Mouse (Mus musculus) heart, postnatal 0 days (tissue): ENCODE measurements around the gene Zfp92. TPM values are rescaled to one million over a fixed set of nuclear protein-coding genes. Genes with fewer than 3 reads are reported as not detected.
A peak's percentile ranks its signal among the peaks of the same experiment; 100 is the strongest.

Experiments used
- ATAC-seq: fragments of 200-750 bp; cut with Nextera tagmentation; 2 replicates; pipeline ENCODE4 v1.8.0; 2017; ENCODE audit warnings: low read depth, moderate number of reproducible peaks, moderate library complexity; ENCODE audit not compliant: insufficient read depth
- DNase-seq: peaks from one replicate; pipeline ENCODE4 v3.0.0-alpha.2; 2016; ENCODE audit warnings: low spot score
- H3K27ac ChIP-seq: fragments of 300-500 bp; sonication (generic); 2 replicates; pipeline ENCODE4 v1.5.1; 2014; ENCODE audit warnings: low read depth, mild to moderate bottlenecking
- H3K27me3 ChIP-seq: fragments of 300-500 bp; sonication (generic); 2 replicates; pipeline ENCODE4 v1.6.1; 2014; ENCODE audit warnings: low read length, mixed read lengths; ENCODE audit not compliant: control insufficient read depth, insufficient read depth
- H3K36me3 ChIP-seq: fragments of 300-500 bp; sonication (generic); replicated peaks from 2 replicates; pipeline ENCODE4 v1.6.1; 2014; ENCODE audit warnings: low read length, mixed read lengths; ENCODE audit not compliant: control insufficient read depth, insufficient read depth
- H3K4me1 ChIP-seq: fragments of 300-500 bp; sonication (generic); 2 replicates; pipeline ENCODE4 v1.6.1; 2014; ENCODE audit warnings: antibody characterized with exemption; ENCODE audit not compliant: control insufficient read depth, insufficient read depth
- H3K4me2 ChIP-seq: fragments of 300-500 bp; sonication (generic); 2 replicates; pipeline ENCODE4 v1.6.1; 2014; ENCODE audit warnings: low read depth, mild to moderate bottlenecking, low read length, moderate library complexity
- H3K4me3 ChIP-seq: fragments of 300-500 bp; sonication (generic); 2 replicates; pipeline ENCODE4 v1.5.1; 2014; ENCODE audit warnings: low read depth, low read length
- H3K9ac ChIP-seq: fragments of 300-500 bp; sonication (generic); replicated peaks from 2 replicates; pipeline ENCODE4 v1.6.1; 2014; ENCODE audit warnings: low read depth, low read length, mixed read lengths
- H3K9me3 ChIP-seq: fragments of 300-500 bp; sonication (generic); replicated peaks from 2 replicates; pipeline ENCODE4 v1.6.1; 2016; ENCODE audit warnings: low read length; ENCODE audit not compliant: control insufficient read depth
- CTCF ChIP-seq: IDR thresholded peaks from 2 replicates; pipeline ENCODE4 v1.5.1; 2016; ENCODE audit warnings: antibody characterized with exemption, control low read depth, low read depth
- EP300 ChIP-seq: IDR thresholded peaks from 2 replicates; pipeline ENCODE4 v1.6.1; 2016; ENCODE audit warnings: antibody characterized with exemption, low read depth
- WGBS: fragments of 180-500 bp; shearing (Covaris S2); extraction: QIAGEN DNeasy Blood & Tissue Kit; methylation state at CpG from one replicate; pipeline ENCODE4 v1.1.7; 2014; 5-methylcytosine and 5-hydroxymethylcytosine counted together
- polyA plus RNA-seq: library from polyadenylated mRNA; unstranded; fragments of >200 nt; fragmentation: Nextera tagmentation; extraction: Ambion mirVana; gene quantifications from 2 replicates; pipeline ENCODE4 v1.2.1, GENCODE M21; 2015
- total RNA-seq: library from RNA; depleted of rRNA; stranded (reverse); fragments of >200 nt; gene quantifications from 2 replicates; pipeline ENCODE4 v1.2.3, GENCODE M21; 2014; ENCODE audit warnings: low replicate concordance; rRNA removed

The Zfp92 gene
- total and polyA plus RNA-seq, 2 experiments from 2014 or later, result 0.76 TPM; not detected in 1

GRCm38 (mm10) chrX:73475658-73476256 is 64.9 kb downstream of the Zfp92 start:
- Histone ChIP-seq H3K9ac (no peak overlapping the region), H3K27me3 (no peaks in the 10 kb centered on the region), H3K9me3 (no peaks in the 10 kb centered on the region), H3K4me3 (no peak overlapping the region), H3K4me2 (no peak overlapping the region), H3K36me3 (no peaks in the 10 kb centered on the region), H3K27ac (peak overlapping the region; percentile 64), H3K4me1 (no peaks in the 10 kb centered on the region)
- no peak for TF ChIP-seq CTCF
- 61% methylated on average over 1 of the region's 1 CpGs for WGBS
- no peak for ATAC-seq
- no peak for DNase-seq

GRCm38 (mm10) chrX:73476621-73477020 is 65.7 kb downstream of the Zfp92 start:
- DNase-seq (peak; percentile 51), ATAC-seq (peak; percentile 71)
- Histone ChIP-seq H3K27ac (peak overlapping the region; percentile 64), H3K4me2 (no peak overlapping the region), H3K27me3 (no peaks in the 10 kb centered on the region), H3K9me3 (no peaks in the 10 kb centered on the region), H3K4me1 (no peaks in the 10 kb centered on the region), H3K36me3 (no peaks in the 10 kb centered on the region), H3K9ac (no peak overlapping the region), H3K4me3 (no peak overlapping the region)
- TF ChIP-seq EP300 (0 out of 2 replicates have a peak, but pooled peaks have one; percentile 45), CTCF (no peak)
- 72% methylated on average over 2 of the region's 2 CpGs for WGBS

- TF ChIP-seq CTCF (no peak), EP300 (no peak)
- Histone ChIP-seq H3K4me1 (no peaks in the 10 kb centered on the region), H3K4me3 (no peak overlapping the region), H3K27ac (peak overlapping the region; percentile 53; the same call in 1 of the 2 replicates), H3K36me3 (no peaks in the 10 kb centered on the region), H3K9me3 (no peaks in the 10 kb centered on the region), H3K9ac (no peak overlapping the region), H3K27me3 (no peaks in the 10 kb centered on the region), H3K4me2 (no peak overlapping the region)
- DNase-seq (no peak), ATAC-seq (no peak)
- WGBS, result 63% methylated on average over 2 of the region's 2 CpGs
Observed at GRCm38 (mm10) chrX:73477500-73477899, 66.6 kb downstream of the Zfp92 start.

Other genes starting within 250 kb of the Zfp92 start
- not detected in 2 replicates for gene Spin2d, start 234.1 kb upstream of the Zfp92 start, total RNA-seq
- not detected in 2 replicates for gene Spin2d, start 234.1 kb upstream of the Zfp92 start, polyA plus RNA-seq
- gene Xlr3b, start 218.9 kb upstream of the Zfp92 start, total RNA-seq, result 2.3 TPM in 1 of 2 replicates, not detected in the other
- 1.0 and 4.1 TPM in 2 replicates for gene Xlr3b, start 218.9 kb upstream of the Zfp92 start, polyA plus RNA-seq
- not detected in 2 replicates for gene Xlr4b, start 196.8 kb upstream of the Zfp92 start, total RNA-seq
- gene Xlr4b, start 196.8 kb upstream of the Zfp92 start, polyA plus RNA-seq, result 0.90 TPM in 1 of 2 replicates, not detected in the other
- 16.0 and 20.7 TPM in 2 replicates for gene F8a, start 182.8 kb upstream of the Zfp92 start, total RNA-seq
- 12.3 and 12.4 TPM in 2 replicates for gene F8a, start 182.8 kb upstream of the Zfp92 start, polyA plus RNA-seq
- gene Xlr4c, start 168.0 kb upstream of the Zfp92 start, total RNA-seq, result not detected in 2 replicates
- 0.38 TPM in 1 of 2 replicates, not detected in the other for gene Xlr4c, start 168.0 kb upstream of the Zfp92 start, polyA plus RNA-seq
- gene Xlr3c, start 145.7 kb upstream of the Zfp92 start, total RNA-seq, result not detected in 2 replicates
- gene Xlr3c, start 145.7 kb upstream of the Zfp92 start, polyA plus RNA-seq, result not detected in 2 replicates
- gene Xlr5a, start 118.1 kb upstream of the Zfp92 start, total RNA-seq, result not detected in 2 replicates
- not detected in 2 replicates for gene Xlr5a, start 118.1 kb upstream of the Zfp92 start, polyA plus RNA-seq
- gene Xlr5c, start 118.1 kb upstream of the Zfp92 start, total RNA-seq, result not detected in 2 replicates
- not detected in 2 replicates for gene Xlr5c, start 118.1 kb upstream of the Zfp92 start, polyA plus RNA-seq
- gene Gm45015, start 74.3 kb upstream of the Zfp92 start, total RNA-seq, result not detected in 2 replicates
- not detected in 2 replicates for gene Gm45015, start 74.3 kb upstream of the Zfp92 start, polyA plus RNA-seq
- gene Zfp275, start 68.5 kb upstream of the Zfp92 start, total RNA-seq, result 25.4 and 28.8 TPM in 2 replicates
- 3.2 and 3.3 TPM in 2 replicates for gene Zfp275, start 68.5 kb upstream of the Zfp92 start, polyA plus RNA-seq
- gene Gm18336, start 12.4 kb upstream of the Zfp92 start, total RNA-seq, result not detected in 2 replicates
- not detected in 2 replicates for gene Gm18336, start 12.4 kb upstream of the Zfp92 start, polyA plus RNA-seq
- not detected in 2 replicates for gene Trex2, start 24.2 kb downstream of the Zfp92 start, total RNA-seq
- gene Trex2, start 24.2 kb downstream of the Zfp92 start, polyA plus RNA-seq, result not detected in 2 replicates
- 15.6 and 23.2 TPM in 2 replicates for gene Haus7, start 47.9 kb downstream of the Zfp92 start, total RNA-seq
- 33.3 and 34.7 TPM in 2 replicates for gene Haus7, start 47.9 kb downstream of the Zfp92 start, polyA plus RNA-seq
- 198 and 304 TPM in 2 replicates for gene Bgn, start 72.5 kb downstream of the Zfp92 start, total RNA-seq
- 61.6 and 64.1 TPM in 2 replicates for gene Bgn, start 72.5 kb downstream of the Zfp92 start, polyA plus RNA-seq
- 0.53 and 1.1 TPM in 2 replicates for gene Atp2b3, start 92.0 kb downstream of the Zfp92 start, total RNA-seq
- gene Atp2b3, start 92.0 kb downstream of the Zfp92 start, polyA plus RNA-seq, result 0.14 and 0.20 TPM in 2 replicates
- gene Dusp9, start 228.3 kb downstream of the Zfp92 start, total RNA-seq, result 0.39 and 2.2 TPM in 2 replicates
- gene Dusp9, start 228.3 kb downstream of the Zfp92 start, polyA plus RNA-seq, result 0.12 and 0.19 TPM in 2 replicates
- gene Pnck, start 249.0 kb downstream of the Zfp92 start, total RNA-seq, result 2.7 and 14.8 TPM in 2 replicates
- gene Pnck, start 249.0 kb downstream of the Zfp92 start, polyA plus RNA-seq, result 9.9 and 12.0 TPM in 2 replicates